Mouse (Mus musculus) neural tube, embryonic 14.5 days (tissue): Measurements from ENCODE around the gene Rbm34. TPM values are rescaled to one million over a fixed set of nuclear protein-coding genes. Genes with fewer than 3 reads are reported as not detected.

Experiments
- ATAC-seq: fragments of 200-750 bp; cut with Nextera tagmentation; 2 replicates; pipeline ENCODE4 v1.8.0; 2017; ENCODE audit warnings: low read depth, mild to moderate bottlenecking, moderate TSS enrichment, moderate library complexity
- H3K27ac ChIP-seq: fragments of 300-500 bp; sonication (generic); 2 replicates; pipeline ENCODE4 v1.5.1; 2014; ENCODE audit warnings: low read depth, mild to moderate bottlenecking, control low read depth, low read length, moderate library complexity, mixed read lengths
- H3K27me3 ChIP-seq: fragments of 300-500 bp; sonication (generic); 2 replicates; pipeline ENCODE4 v1.6.1; 2014; ENCODE audit warnings: low read length; ENCODE audit not compliant: control insufficient read depth, insufficient read depth
- H3K36me3 ChIP-seq: fragments of 300-500 bp; sonication (generic); 2 replicates; pipeline ENCODE4 v1.6.1; 2014; ENCODE audit warnings: low read length, mixed read lengths; ENCODE audit not compliant: control insufficient read depth, insufficient read depth
- H3K4me1 ChIP-seq: fragments of 300-500 bp; sonication (generic); 2 replicates; pipeline ENCODE4 v1.6.1; 2014; ENCODE audit warnings: low read length; ENCODE audit not compliant: control insufficient read depth, insufficient read depth
- H3K4me2 ChIP-seq: fragments of 300-500 bp; sonication (generic); 2 replicates; pipeline ENCODE4 v1.6.1; 2014; ENCODE audit warnings: mild to moderate bottlenecking, low read depth, low read length, control low read depth
- H3K4me3 ChIP-seq: fragments of 300-500 bp; sonication (generic); 2 replicates; pipeline ENCODE4 v1.5.1; 2014; ENCODE audit warnings: low read depth, low read length, control low read depth, mixed read lengths
- H3K9ac ChIP-seq: fragments of 300-500 bp; sonication (generic); replicated peaks from 2 replicates; pipeline ENCODE4 v1.6.1; 2014; ENCODE audit warnings: low read depth, mild to moderate bottlenecking, control low read depth, low read length, mixed read lengths
- H3K9me3 ChIP-seq: fragments of 300-500 bp; sonication (generic); 2 replicates; pipeline ENCODE4 v1.6.1; 2016; ENCODE audit warnings: low read length; ENCODE audit not compliant: control insufficient read depth
- WGBS: fragments of 180-500 bp; shearing (Covaris S2); extraction: QIAGEN DNeasy Blood & Tissue Kit; methylation state at CpG from one replicate; pipeline ENCODE4 v1.1.7; 2014; 5-methylcytosine and 5-hydroxymethylcytosine counted together
- polyA plus RNA-seq: library from polyadenylated mRNA; unstranded; fragments of >200 nt; fragmentation: Nextera tagmentation; extraction: Ambion mirVana; gene quantifications from 2 replicates; pipeline ENCODE4 v1.2.1, GENCODE M21; 2014

Gene Rbm34
- polyA plus RNA-seq, 1 experiment from 2014 or later = 25.4 TPM

DNA sequence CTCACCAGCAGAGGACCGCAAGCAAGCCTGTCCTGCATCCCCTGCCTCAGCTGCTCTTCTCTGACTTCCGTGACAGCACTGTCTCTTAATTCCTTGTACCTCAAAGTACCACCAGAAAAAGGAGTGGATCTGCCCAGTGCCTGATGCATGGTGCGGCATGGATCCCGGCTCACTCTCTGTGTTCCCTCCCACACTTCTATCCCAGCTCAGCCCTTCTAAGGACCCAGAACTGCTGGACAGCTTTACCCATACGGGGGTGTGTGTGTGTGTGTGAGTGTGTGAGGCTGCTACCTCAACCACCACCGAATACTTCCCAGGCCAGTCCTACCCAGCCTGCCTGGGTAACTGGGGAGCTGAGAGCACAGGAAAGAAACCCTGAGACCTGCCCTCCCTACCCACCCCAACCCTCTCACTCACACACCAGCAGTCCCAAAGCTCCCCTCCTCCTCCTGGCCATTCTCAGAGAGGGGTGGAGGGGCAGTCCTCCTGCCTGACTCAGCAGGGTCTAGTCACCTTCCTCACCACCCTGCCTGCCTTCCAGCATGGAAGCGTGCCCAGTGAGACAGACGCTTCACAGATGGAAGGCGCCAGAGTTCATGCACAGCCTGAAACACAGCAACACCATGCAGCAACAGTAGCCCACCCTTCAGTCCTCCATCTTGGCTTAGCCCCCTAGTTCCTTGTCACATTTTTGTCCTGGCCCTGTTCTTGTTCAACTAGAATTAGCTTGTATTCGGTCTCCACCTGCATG, 41.9 kb downstream of the Rbm34 start:
- WGBS = 94% methylated on average over 10 of the region's 10 CpGs
- Histone ChIP-seq H3K4me3 (no peak overlapping the region), H3K27me3 (no peaks in the 10 kb centered on the region), H3K4me1 (no peaks in the 10 kb centered on the region), H3K27ac (no peak overlapping the region), H3K4me2 (no peak overlapping the region), H3K9me3 (no peaks in the 10 kb centered on the region), H3K9ac (no peak overlapping the region), H3K36me3 (peaks cover 10% of the 10 kb centered on the region; the same call in 1 of the 2 replicates)
- peak; percentile 44; the same call in 1 of the 2 replicates for ATAC-seq

DNA sequence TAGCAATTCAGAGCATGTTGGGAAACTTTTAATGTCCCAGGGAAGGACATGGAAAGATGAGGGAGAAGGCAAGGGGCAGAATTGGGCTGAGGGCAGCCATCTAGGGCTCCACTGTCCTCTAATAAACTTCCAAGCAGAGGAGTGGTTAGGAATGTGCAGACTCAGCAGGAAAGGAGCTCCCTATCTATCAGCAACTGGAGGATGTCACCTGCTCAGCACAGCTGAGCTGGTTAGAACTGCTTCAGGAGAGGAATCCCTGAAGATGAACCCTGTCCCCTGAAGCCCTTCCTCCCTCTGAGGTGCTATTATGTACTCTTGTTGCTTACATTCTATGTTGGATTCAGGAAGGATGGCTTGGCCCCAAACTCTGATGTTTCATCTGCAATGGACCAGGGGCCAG, 42.8 kb downstream of the Rbm34 start:
- Histone ChIP-seq H3K9me3 (no peaks in the 10 kb centered on the region), H3K36me3 (peaks cover 5% of the 10 kb centered on the region; the same call in 1 of the 2 replicates), H3K27me3 (no peaks in the 10 kb centered on the region), H3K27ac (no peak overlapping the region), H3K4me1 (no peaks in the 10 kb centered on the region), H3K4me3 (no peak overlapping the region), H3K9ac (no peak overlapping the region), H3K4me2 (no peak overlapping the region)
- no peak for ATAC-seq

DNA sequence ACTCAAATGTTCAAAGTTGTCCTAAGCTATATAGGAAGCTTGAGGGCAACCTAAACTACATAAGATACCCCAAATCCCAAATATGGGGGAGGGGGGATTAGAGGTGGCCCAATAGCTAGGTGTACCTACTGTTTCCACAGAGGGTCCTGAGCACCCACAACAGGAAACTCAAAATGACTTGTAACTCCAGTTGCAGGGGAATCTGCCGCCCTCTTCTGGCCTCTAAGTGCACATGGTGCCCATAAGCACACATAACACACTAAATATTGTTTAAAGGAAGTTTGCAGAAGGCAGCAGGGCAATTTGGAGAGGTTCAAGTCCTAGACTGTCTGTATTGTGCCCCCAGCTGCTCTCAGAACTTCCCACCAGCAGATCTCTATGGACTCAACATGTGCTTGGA, 43.8 kb downstream of the Rbm34 start:
- Histone ChIP-seq H3K27ac (no peak overlapping the region), H3K36me3 (no peaks in the 10 kb centered on the region; the same call in 1 of the 2 replicates), H3K4me1 (no peaks in the 10 kb centered on the region), H3K4me3 (no peak overlapping the region), H3K9me3 (no peaks in the 10 kb centered on the region), H3K27me3 (no peaks in the 10 kb centered on the region), H3K4me2 (no peak overlapping the region), H3K9ac (no peak overlapping the region)
- ATAC-seq = no peak
- 62% methylated on average over 1 of the region's 1 CpGs for WGBS

DNA sequence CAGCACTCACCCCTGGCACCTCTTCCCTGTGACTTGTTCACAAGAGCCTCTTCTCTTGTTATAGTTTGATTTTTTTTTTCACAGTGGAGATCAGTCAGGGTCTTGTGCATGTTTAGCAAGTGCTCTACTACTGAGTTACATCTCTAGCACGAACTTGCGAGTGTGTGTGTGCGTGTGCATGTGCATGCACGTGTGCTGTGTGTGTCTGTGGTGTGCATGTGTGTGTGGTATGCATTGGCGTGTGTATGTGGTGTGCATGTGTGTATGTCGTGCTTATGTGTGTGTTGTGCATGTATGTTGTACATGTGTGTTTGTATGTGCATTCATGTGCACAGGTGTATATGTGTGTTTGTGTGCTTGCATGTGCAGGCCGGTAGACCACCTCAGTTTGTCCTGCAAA, 47.9 kb downstream of the Rbm34 start:
- no peak overlapping the region for H3K27ac ChIP-seq
- H3K9me3 ChIP-seq = no peaks in the 10 kb centered on the region
- H3K36me3 ChIP-seq = no peaks in the 10 kb centered on the region
- no peaks in the 10 kb centered on the region for H3K4me1 ChIP-seq
- no peaks in the 10 kb centered on the region for H3K27me3 ChIP-seq
- WGBS = 98% methylated on average over 7 of the region's 7 CpGs
- H3K9ac ChIP-seq = no peak overlapping the region
- ATAC-seq = no peak
- no peak overlapping the region for H3K4me2 ChIP-seq
- H3K4me3 ChIP-seq = no peak overlapping the region

DNA sequence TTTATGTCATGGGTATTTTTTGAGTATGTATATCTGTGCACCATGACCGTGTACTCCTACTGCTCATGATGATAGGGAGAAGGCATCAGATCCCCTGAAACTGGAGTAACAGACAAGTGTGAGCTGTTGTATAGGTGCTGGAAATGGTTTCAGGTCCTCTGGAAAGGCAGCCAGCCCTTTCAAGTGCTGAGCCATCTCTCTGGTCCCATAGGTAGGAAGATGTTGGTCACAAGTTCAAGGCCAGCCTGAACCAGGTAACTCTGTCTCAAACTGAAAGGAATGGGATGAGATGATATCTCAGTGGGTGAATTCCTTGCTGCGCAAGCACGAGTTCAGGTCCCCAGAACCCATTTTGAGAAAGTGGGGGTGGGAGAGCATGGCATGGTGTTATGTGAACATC, 49.4 kb downstream of the Rbm34 start:
- no peaks in the 10 kb centered on the region for H3K9me3 ChIP-seq
- H3K4me3 ChIP-seq = no peak overlapping the region
- no peak overlapping the region for H3K9ac ChIP-seq
- 94% methylated on average over 3 of the region's 3 CpGs for WGBS
- H3K36me3 ChIP-seq = no peaks in the 10 kb centered on the region
- no peaks in the 10 kb centered on the region for H3K27me3 ChIP-seq
- H3K27ac ChIP-seq = no peak overlapping the region
- H3K4me2 ChIP-seq = no peak overlapping the region
- H3K4me1 ChIP-seq = no peaks in the 10 kb centered on the region
- no peak; the same call in 1 of the 2 replicates for ATAC-seq

DNA sequence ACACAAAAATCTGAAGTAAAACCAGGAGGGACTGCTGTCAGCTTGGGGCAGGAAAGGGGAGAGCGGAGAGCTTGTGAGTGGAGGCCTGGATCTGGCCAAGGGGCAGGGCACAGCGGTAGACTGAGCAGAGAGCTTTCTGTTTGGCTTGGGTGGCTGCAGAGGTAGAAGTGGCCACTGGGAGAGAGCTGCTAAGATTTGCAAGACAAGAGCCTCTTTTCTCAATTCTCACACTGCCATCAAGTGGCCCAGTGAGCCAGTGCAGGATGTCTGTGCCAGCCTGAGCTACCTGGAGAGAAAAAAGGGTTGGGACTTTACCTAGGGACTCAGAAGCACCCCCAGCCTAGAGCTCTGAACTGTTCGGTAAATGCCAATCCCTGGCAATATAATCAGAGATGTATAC, 50.0 kb downstream of the Rbm34 start:
- Histone ChIP-seq H3K27ac (no peak overlapping the region; the same call in 1 of the 2 replicates), H3K4me2 (no peak overlapping the region), H3K9me3 (no peaks in the 10 kb centered on the region), H3K4me1 (no peaks in the 10 kb centered on the region), H3K36me3 (no peaks in the 10 kb centered on the region), H3K9ac (no peak overlapping the region), H3K27me3 (no peaks in the 10 kb centered on the region), H3K4me3 (no peak overlapping the region)
- 27% methylated on average over 3 of the region's 3 CpGs for WGBS
- peak; percentile 87 for ATAC-seq

DNA sequence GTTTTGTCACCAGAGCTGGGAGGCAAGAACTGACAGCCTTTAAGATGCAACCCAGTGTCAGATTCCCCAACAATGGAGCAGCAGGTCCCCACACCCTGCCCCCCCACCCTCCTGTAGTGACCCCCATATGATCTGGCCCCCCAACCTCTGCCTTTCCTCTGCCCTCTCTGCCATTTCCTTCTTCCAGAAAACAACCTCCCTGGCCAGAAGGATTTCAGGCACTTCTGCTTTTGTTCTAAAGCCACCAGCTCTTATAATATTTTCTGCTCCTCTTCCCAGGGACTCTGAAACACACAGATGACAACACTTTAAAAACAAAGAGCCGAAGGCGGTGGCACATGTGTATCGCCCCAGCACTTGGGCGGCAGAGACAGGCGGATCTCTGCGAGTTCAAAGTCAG, 50.5 kb downstream of the Rbm34 start:
- ATAC-seq = 0 out of 2 replicates have a peak, but pooled peaks have one; percentile 5
- no peaks in the 10 kb centered on the region for H3K36me3 ChIP-seq
- no peaks in the 10 kb centered on the region for H3K9me3 ChIP-seq
- no peaks in the 10 kb centered on the region for H3K4me1 ChIP-seq
- no peak overlapping the region for H3K4me2 ChIP-seq
- H3K27ac ChIP-seq = no peak overlapping the region
- H3K4me3 ChIP-seq = no peak overlapping the region
- H3K9ac ChIP-seq = no peak overlapping the region
- H3K27me3 ChIP-seq = no peaks in the 10 kb centered on the region
- WGBS = 89% methylated on average over 6 of the region's 6 CpGs

DNA sequence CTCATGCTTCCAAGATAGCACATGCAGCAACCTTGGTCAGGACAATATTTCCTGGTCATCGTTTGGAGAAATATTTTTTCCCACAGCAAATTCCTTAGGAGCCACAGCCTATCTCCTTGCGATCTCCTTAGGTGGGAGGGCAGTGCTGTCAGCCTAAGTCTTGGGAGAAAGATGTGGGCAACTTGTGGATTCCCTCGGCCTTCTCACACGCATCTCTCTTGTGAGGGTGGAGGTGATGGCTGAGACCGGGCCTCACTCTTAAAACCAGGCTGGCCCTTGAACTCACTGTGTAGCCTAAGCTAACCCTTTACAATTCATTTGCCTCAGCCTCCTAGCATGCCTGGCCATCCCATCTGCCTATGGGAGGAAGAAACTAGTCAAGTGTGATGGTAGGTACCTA, 51.2 kb downstream of the Rbm34 start:
- H3K9ac ChIP-seq = no peak overlapping the region
- no peak for ATAC-seq
- H3K27me3 ChIP-seq = no peaks in the 10 kb centered on the region
- no peak overlapping the region for H3K27ac ChIP-seq
- no peaks in the 10 kb centered on the region for H3K4me1 ChIP-seq
- no peak overlapping the region for H3K4me3 ChIP-seq
- 91% methylated on average over 5 of the region's 5 CpGs for WGBS
- H3K36me3 ChIP-seq = no peaks in the 10 kb centered on the region
- H3K9me3 ChIP-seq = no peaks in the 10 kb centered on the region
- no peak overlapping the region for H3K4me2 ChIP-seq

DNA sequence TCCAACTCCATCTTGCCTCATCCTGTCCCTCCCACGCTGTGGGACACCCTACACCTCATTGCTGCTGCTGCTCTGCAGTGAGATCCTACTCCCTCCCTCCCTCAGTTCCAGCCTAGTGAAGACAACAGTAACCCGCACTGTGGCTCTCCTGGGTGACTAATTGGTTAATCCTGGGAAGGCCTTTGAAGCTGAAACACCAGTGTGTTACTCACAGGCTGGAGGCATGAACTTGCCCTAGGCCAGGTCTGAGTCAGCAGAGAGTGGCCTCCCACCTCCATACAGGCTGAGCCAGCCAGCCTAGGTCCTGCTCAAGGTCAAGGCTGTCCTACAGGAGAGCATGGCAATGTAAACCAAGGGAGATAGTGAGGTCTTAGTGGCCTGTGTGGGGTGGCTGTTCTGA, 51.6 kb downstream of the Rbm34 start:
- 0 out of 2 replicates have a peak, but pooled peaks cover 2% of the 10 kb centered on the region for H3K4me1 ChIP-seq
- H3K27me3 ChIP-seq = no peaks in the 10 kb centered on the region
- no peak overlapping the region for H3K9ac ChIP-seq
- ATAC-seq = no peak
- H3K4me2 ChIP-seq = no peak overlapping the region
- no peaks in the 10 kb centered on the region for H3K9me3 ChIP-seq
- no peaks in the 10 kb centered on the region for H3K36me3 ChIP-seq
- no peak overlapping the region for H3K27ac ChIP-seq
- WGBS = 68% methylated on average over 2 of the region's 2 CpGs
- no peak overlapping the region for H3K4me3 ChIP-seq
